Mouse (Mus musculus) T-helper 2 cell (primary cell): Measurements from ENCODE around the gene Ankrd6.

Experiments used
- in situ Hi-C: fragments of 300-600 bp; cut with MboI, MseI; formaldehyde crosslinking; loops from one replicate; pipeline ENCODE4 v1.15.1; 2025; ENCODE audit warnings: high pct_unique_total_duplicates

Ankrd6 gene

GRCm38 (mm10) chr4:32905913-32906312 lies 44.7 kb downstream of the Ankrd6 start:
- in situ Hi-C loops: no loop called here

GRCm38 (mm10) chr4:32905381-32905780 lies 45.3 kb downstream of the Ankrd6 start:
- in situ Hi-C loops: no loop called here

GRCm38 (mm10) chr4:32903826-32904225 lies 46.8 kb downstream of the Ankrd6 start:
- in situ Hi-C loops: no loop called here

GRCm38 (mm10) chr4:32899051-32899450 lies 51.6 kb downstream of the Ankrd6 start:
- in situ Hi-C loops: no loop called here

- in situ Hi-C loops: no loop called here
Measured at GRCm38 (mm10) chr4:32891341-32891740, 59.3 kb downstream of the Ankrd6 start.

- in situ Hi-C loops: no loop called here
Measured at GRCm38 (mm10) chr4:32890735-32891098, 59.9 kb downstream of the Ankrd6 start.

- in situ Hi-C loops: no loop called here
Measured at GRCm38 (mm10) chr4:32889996-32890734, 60.5 kb downstream of the Ankrd6 start.

GRCm38 (mm10) chr4:32889246-32889645 lies 61.4 kb downstream of the Ankrd6 start:
- in situ Hi-C loops: no loop called here

- in situ Hi-C loops: no loop called here
Measured at GRCm38 (mm10) chr4:32886479-32886878, 64.2 kb downstream of the Ankrd6 start.

- in situ Hi-C loops: loop anchor here (5.0 kb wide), 1 partner anchor 48 kb away; no protein-coding TSS in a partner anchor
Measured at GRCm38 (mm10) chr4:32884599-32884998, 66.0 kb downstream of the Ankrd6 start.

- in situ Hi-C loops: loop anchor here (5.0 kb wide), 1 partner anchor 51 kb away; no protein-coding TSS in a partner anchor
Measured at GRCm38 (mm10) chr4:32881001-32881400, 69.6 kb downstream of the Ankrd6 start.

- in situ Hi-C loops: no loop called here
Measured at GRCm38 (mm10) chr4:32874669-32875068, 76.0 kb downstream of the Ankrd6 start.

GRCm38 (mm10) chr4:32872189-32872749 lies 78.4 kb downstream of the Ankrd6 start:
- in situ Hi-C loops: no loop called here

GRCm38 (mm10) chr4:32869370-32869769 lies 81.3 kb downstream of the Ankrd6 start:
- in situ Hi-C loops: loop anchor here (5.0 kb wide), 1 partner anchor 97 kb away; no protein-coding TSS in a partner anchor

GRCm38 (mm10) chr4:32868858-32869257 lies 81.8 kb downstream of the Ankrd6 start:
- in situ Hi-C loops: loop anchor here (5.0 kb wide), 1 partner anchor 97 kb away; no protein-coding TSS in a partner anchor

GRCm38 (mm10) chr4:32868437-32868836 lies 82.2 kb downstream of the Ankrd6 start:
- in situ Hi-C loops: loop anchor here (5.0 kb wide), 1 partner anchor 96 kb away; no protein-coding TSS in a partner anchor

GRCm38 (mm10) chr4:32867460-32867859 lies 83.2 kb downstream of the Ankrd6 start:
- in situ Hi-C loops: loop anchor here (5.0 kb wide), 1 partner anchor 95 kb away; no protein-coding TSS in a partner anchor

GRCm38 (mm10) chr4:32864867-32865242 lies 85.8 kb downstream of the Ankrd6 start:
- in situ Hi-C loops: loop anchor here (5.0 kb wide), 1 partner anchor 93 kb away; no protein-coding TSS in a partner anchor

- in situ Hi-C loops: no loop called here
Measured at GRCm38 (mm10) chr4:32864131-32864866, 86.3 kb downstream of the Ankrd6 start.

- in situ Hi-C loops: no loop called here
Measured at GRCm38 (mm10) chr4:32863447-32864130, 87.1 kb downstream of the Ankrd6 start.

GRCm38 (mm10) chr4:32862751-32863446 lies 87.7 kb downstream of the Ankrd6 start:
- in situ Hi-C loops: no loop called here
